Mouse (Mus musculus): ENCODE results near the gene Cacnb1. TPM values are rescaled to one million over a fixed set of nuclear protein-coding genes. Genes with fewer than 3 reads are reported as not detected.

Cacnb1 gene
- polyA plus RNA-seq, 1 experiment = 6.1 TPM

GRCm38 (mm10) chr11:97997387-97997960 lies 25.4 kb downstream of the Cacnb1 start:
- H3ac ChIP-seq (ENCODE audit: control insufficient read depth, insufficient read length, low read depth) = no peak overlapping the region
- no peaks in the 10 kb centered on the region for H3K36me3 ChIP-seq (ENCODE audit: control insufficient read depth, insufficient read depth)
- no peaks in the 10 kb centered on the region for H3K79me2 ChIP-seq (ENCODE audit: control insufficient read depth, insufficient read depth)
- H3K79me3 ChIP-seq (ENCODE audit: low read depth) = no peaks in the 10 kb centered on the region
- no peaks in the 10 kb centered on the region for H3K27me3 ChIP-seq (ENCODE audit: control insufficient read depth, insufficient read depth, insufficient read length)
- H3K4me3 ChIP-seq (ENCODE audit: insufficient read depth, poor library complexity, severe bottlenecking) = no peak overlapping the region
- TF ChIP-seq CEBPB (IDR thresholded peaks at IDR 0.05; ENCODE audit: low read depth) (no peak), USF1 (IDR thresholded peaks at IDR 0.05; ENCODE audit: low read depth) (no peak), MYOG (IDR thresholded peaks at IDR 0.05; ENCODE audit: control insufficient read depth, extremely low read depth, insufficient read length) (no peak), FOSL1 (IDR thresholded peaks at IDR 0.05; ENCODE audit: insufficient read depth, low read length, poor library complexity, severe bottlenecking) (no peak), MYOD1 (IDR thresholded peaks at IDR 0.05; ENCODE audit: control insufficient read depth, insufficient read length, low read depth) (no peak), MAX (IDR thresholded peaks at IDR 0.05) (no peak), CTCF (IDR thresholded peaks at IDR 0.05; ENCODE audit: control insufficient read depth, insufficient read depth, insufficient read length) (no peak)

GRCm38 (mm10) chr11:97996691-97997090 lies 26.1 kb downstream of the Cacnb1 start:
- Histone ChIP-seq H3K36me3 (ENCODE audit: control insufficient read depth, insufficient read depth) (no peaks in the 10 kb centered on the region), H3K4me3 (ENCODE audit: insufficient read depth, poor library complexity, severe bottlenecking) (no peak overlapping the region), H3K79me3 (ENCODE audit: low read depth) (no peaks in the 10 kb centered on the region), H3K27me3 (ENCODE audit: control insufficient read depth, insufficient read depth, insufficient read length) (no peaks in the 10 kb centered on the region), H3ac (ENCODE audit: control insufficient read depth, insufficient read length, low read depth) (no peak overlapping the region), H3K79me2 (ENCODE audit: control insufficient read depth, insufficient read depth) (no peaks in the 10 kb centered on the region)
- TF ChIP-seq FOSL1 (IDR thresholded peaks at IDR 0.05; ENCODE audit: insufficient read depth, low read length, poor library complexity, severe bottlenecking) (no peak), USF1 (IDR thresholded peaks at IDR 0.05; ENCODE audit: low read depth) (no peak), MYOD1 (IDR thresholded peaks at IDR 0.05; ENCODE audit: control insufficient read depth, insufficient read length, low read depth) (no peak), CEBPB (IDR thresholded peaks at IDR 0.05; ENCODE audit: low read depth) (no peak), MAX (IDR thresholded peaks at IDR 0.05) (no peak), CTCF (IDR thresholded peaks at IDR 0.05; ENCODE audit: control insufficient read depth, insufficient read depth, insufficient read length) (no peak)

- H3K36me3 ChIP-seq (ENCODE audit: control insufficient read depth, insufficient read depth) = no peaks in the 10 kb centered on the region
- no peak within 1 kb of the TSS for H3K4me3 ChIP-seq (ENCODE audit: insufficient read depth, poor library complexity, severe bottlenecking)
- TF ChIP-seq MYOD1 (IDR thresholded peaks at IDR 0.05; ENCODE audit: control insufficient read depth, insufficient read length, low read depth) (no peak), CEBPB (IDR thresholded peaks at IDR 0.05; ENCODE audit: low read depth) (no peak), USF1 (IDR thresholded peaks at IDR 0.05; ENCODE audit: low read depth) (no peak), MYOG (IDR thresholded peaks at IDR 0.05; ENCODE audit: control insufficient read depth, extremely low read depth, insufficient read length) (no peak), MAX (IDR thresholded peaks at IDR 0.05) (no peak), CTCF (IDR thresholded peaks at IDR 0.05; ENCODE audit: control insufficient read depth, insufficient read depth, insufficient read length) (no peak), FOSL1 (IDR thresholded peaks at IDR 0.05; ENCODE audit: insufficient read depth, low read length, poor library complexity, severe bottlenecking) (no peak)
- H3K79me2 ChIP-seq (ENCODE audit: control insufficient read depth, insufficient read depth) = no peaks in the 10 kb centered on the region
- H3K79me3 ChIP-seq (ENCODE audit: low read depth) = no peaks in the 10 kb centered on the region
- peak within 1 kb of the TSS; percentile 5 for H3ac ChIP-seq (ENCODE audit: control insufficient read depth, insufficient read length, low read depth)
- H3K27me3 ChIP-seq (ENCODE audit: control insufficient read depth, insufficient read depth, insufficient read length) = no peaks in the 10 kb centered on the region
Measured at GRCm38 (mm10) chr11:97995564-97996288, 27.1 kb downstream of the Cacnb1 start, which contains the start of gene Arl5c. Gene Arl5c (minus strand): TSS chr11:97996181.

GRCm38 (mm10) chr11:97994539-97995100 lies 28.2 kb downstream of the Cacnb1 start:
- Histone ChIP-seq H3K79me3 (ENCODE audit: low read depth) (no peaks in the 10 kb centered on the region), H3K36me3 (ENCODE audit: control insufficient read depth, insufficient read depth) (no peaks in the 10 kb centered on the region), H3ac (ENCODE audit: control insufficient read depth, insufficient read length, low read depth) (no peak overlapping the region), H3K79me2 (ENCODE audit: control insufficient read depth, insufficient read depth) (no peaks in the 10 kb centered on the region), H3K27me3 (ENCODE audit: control insufficient read depth, insufficient read depth, insufficient read length) (no peaks in the 10 kb centered on the region), H3K4me3 (ENCODE audit: insufficient read depth, poor library complexity, severe bottlenecking) (no peak overlapping the region)
- TF ChIP-seq MYOG (IDR thresholded peaks at IDR 0.05; ENCODE audit: control insufficient read depth, extremely low read depth, insufficient read length) (no peak), CTCF (IDR thresholded peaks at IDR 0.05; ENCODE audit: control insufficient read depth, insufficient read depth, insufficient read length) (peak; percentile 65)

- TF ChIP-seq CTCF (IDR thresholded peaks at IDR 0.05; ENCODE audit: control insufficient read depth, insufficient read depth, insufficient read length) (no peak), MYOD1 (IDR thresholded peaks at IDR 0.05; ENCODE audit: control insufficient read depth, insufficient read length, low read depth) (no peak), CEBPB (IDR thresholded peaks at IDR 0.05; ENCODE audit: low read depth) (no peak), MYOG (IDR thresholded peaks at IDR 0.05; ENCODE audit: control insufficient read depth, extremely low read depth, insufficient read length) (no peak), FOSL1 (IDR thresholded peaks at IDR 0.05; ENCODE audit: insufficient read depth, low read length, poor library complexity, severe bottlenecking) (no peak), USF1 (IDR thresholded peaks at IDR 0.05; ENCODE audit: low read depth) (no peak), MAX (IDR thresholded peaks at IDR 0.05) (no peak)
- H3K4me3 ChIP-seq (ENCODE audit: insufficient read depth, poor library complexity, severe bottlenecking) = peak overlapping the region; percentile 69
- no peaks in the 10 kb centered on the region for H3K79me3 ChIP-seq (ENCODE audit: low read depth)
- H3K36me3 ChIP-seq (ENCODE audit: control insufficient read depth, insufficient read depth) = no peaks in the 10 kb centered on the region
- H3K79me2 ChIP-seq (ENCODE audit: control insufficient read depth, insufficient read depth) = no peaks in the 10 kb centered on the region
- H3ac ChIP-seq (ENCODE audit: control insufficient read depth, insufficient read length, low read depth) = peak overlapping the region; percentile 68
- H3K27me3 ChIP-seq (ENCODE audit: control insufficient read depth, insufficient read depth, insufficient read length) = no peaks in the 10 kb centered on the region
Measured at GRCm38 (mm10) chr11:97988530-97989096, 34.2 kb downstream of the Cacnb1 start.
